Mouse (Mus musculus) heart, postnatal 36 days (tissue): ENCODE measurements around the gene Ttll11. TPM values are rescaled to one million over a fixed set of nuclear protein-coding genes. Genes with fewer than 3 reads are reported as not detected.
A peak's percentile ranks its signal among the peaks of the same experiment; 100 is the strongest.

Source experiments
- DNase-seq, 2 experiments: peaks; one replicate each; pipeline ENCODE4 v3.0.0; 2021 to 2022
- intact Hi-C: fragments of 180-260 bp; cut with DNase I; formaldehyde crosslinking; loops from one replicate; pipeline ENCODE4 v1.15.1; 2025
- total RNA-seq, 2 experiments: library from RNA; stranded (reverse); gene quantifications; 2 replicates each; pipeline ENCODE4 v1.2.3; 2021

Ttll11 gene
- total RNA-seq, 2 experiments from 2014 or later, result 1.1 to 2.5 TPM

- DNase-seq, result no peak
- intact Hi-C loops, result loop anchor here (5.0 kb wide), 1 partner anchor 168 kb away; no protein-coding TSS in a partner anchor
These were observed 240.0 kb downstream of the Ttll11 start for GRCm38 (mm10) chr2:35739669-35740254.

- intact Hi-C loops, result loop anchor here (5.0 kb wide), 1 partner anchor 170 kb away; no protein-coding TSS in a partner anchor
- DNase-seq, result no peak
These were observed 242.2 kb downstream of the Ttll11 start for GRCm38 (mm10) chr2:35737467-35738027.

GRCm38 (mm10) chr2:35736061-35736460 is 243.7 kb downstream of the Ttll11 start:
- intact Hi-C loops, result loop anchor here (5.0 kb wide), 1 partner anchor 171 kb away; no protein-coding TSS in a partner anchor
- DNase-seq, result no peak

- intact Hi-C loops, result loop anchor here (2.0 to 5.0 kb wide), 2 partner anchors 172 to 190 kb away; no protein-coding TSS in a partner anchor
- no peak for DNase-seq
These were observed 244.7 kb downstream of the Ttll11 start for GRCm38 (mm10) chr2:35735001-35735400.

GRCm38 (mm10) chr2:35731671-35732449 is 247.9 kb downstream of the Ttll11 start:
- DNase-seq, result no peak
- intact Hi-C loops, result no loop called here

GRCm38 (mm10) chr2:35729077-35730065 is 250.3 kb downstream of the Ttll11 start:
- DNase-seq, result peak; percentile 68 to 70
- intact Hi-C loops, result loop anchor here (1.0 to 2.0 kb wide), 2 partner anchors 67 to 80 kb away; no protein-coding TSS in a partner anchor

GRCm38 (mm10) chr2:35728633-35729032 is 251.1 kb downstream of the Ttll11 start:
- no peak for DNase-seq
- intact Hi-C loops, result loop anchor here (2.0 kb wide), 1 partner anchor 66 kb away; no protein-coding TSS in a partner anchor

GRCm38 (mm10) chr2:35723691-35724090 is 256.0 kb downstream of the Ttll11 start:
- DNase-seq, result no peak
- intact Hi-C loops, result no loop called here

GRCm38 (mm10) chr2:35723267-35723666 is 256.4 kb downstream of the Ttll11 start:
- no peak for DNase-seq
- intact Hi-C loops, result no loop called here

- DNase-seq, result no peak
- intact Hi-C loops, result no loop called here
These were observed 256.9 kb downstream of the Ttll11 start for GRCm38 (mm10) chr2:35722821-35723220.

GRCm38 (mm10) chr2:35720956-35721355 is 258.8 kb downstream of the Ttll11 start:
- intact Hi-C loops, result no loop called here
- no peak for DNase-seq

GRCm38 (mm10) chr2:35720550-35720949 is 259.2 kb downstream of the Ttll11 start:
- DNase-seq, result no peak
- intact Hi-C loops, result no loop called here

- peak in 1 of 2 experiments; percentile 35 for DNase-seq
- intact Hi-C loops, result no loop called here
These were observed 259.6 kb downstream of the Ttll11 start for GRCm38 (mm10) chr2:35720104-35720503.

GRCm38 (mm10) chr2:35719230-35720005 is 260.3 kb downstream of the Ttll11 start:
- no peak for DNase-seq
- intact Hi-C loops, result no loop called here

- DNase-seq, result no peak
- intact Hi-C loops, result no loop called here
These were observed 261.1 kb downstream of the Ttll11 start for GRCm38 (mm10) chr2:35718662-35719061.

GRCm38 (mm10) chr2:35718003-35718500 is 261.7 kb downstream of the Ttll11 start:
- intact Hi-C loops, result no loop called here
- no peak for DNase-seq

- intact Hi-C loops, result no loop called here
These were observed 263.5 kb downstream of the Ttll11 start for GRCm38 (mm10) chr2:35716175-35716574.

GRCm38 (mm10) chr2:35715485-35715884 is 264.2 kb downstream of the Ttll11 start:
- intact Hi-C loops, result no loop called here
- no peak for DNase-seq

More at GRCm38 (mm10) chr2:35716175-35716574, 263.5 kb downstream of the Ttll11 start:
- DNase-seq, result no peak

GRCm38 (mm10) chr2:35714742-35715167 is 265.0 kb downstream of the Ttll11 start:
- DNase-seq, result no peak
- intact Hi-C loops, result no loop called here
